Mouse (Mus musculus) gastrocnemius, postnatal 36 days (tissue): ENCODE measurements at regions not wholly inside any gene's neighbourhood (a gene's known extent, or its start where the extent isn't known, plus 50 kb on each side); places are given as distances from the start of the nearest gene placed in this dataset.

Experiments
- DNase-seq, 2 experiments: peaks; one replicate each; pipeline ENCODE4 v3.0.0; 2022
- intact Hi-C: fragments of 180-260 bp; cut with DNase I; formaldehyde crosslinking; loops from one replicate; pipeline ENCODE4 v1.15.1; 2025

DNA sequence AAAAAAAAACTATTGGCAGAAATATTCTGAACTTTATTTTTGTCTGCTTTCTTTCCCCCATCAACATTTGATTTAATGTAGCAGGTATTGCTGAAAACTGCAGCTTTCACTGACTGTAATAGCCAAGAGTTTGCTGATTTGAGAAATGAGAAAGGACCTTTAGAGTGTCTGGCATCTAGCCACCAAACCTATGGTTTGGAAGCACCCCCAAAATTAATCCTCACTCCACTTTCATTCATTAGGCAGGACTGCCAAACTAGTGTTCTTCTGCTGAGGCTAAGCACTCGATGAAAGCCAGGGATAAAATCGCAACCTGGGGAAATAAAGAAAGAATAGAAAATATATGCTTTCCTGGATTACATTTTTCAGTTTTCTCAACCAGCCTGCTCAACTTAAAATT is 320.4 kb downstream of the Atp6ap1l start:
- DNase-seq, result no peak
- intact Hi-C loops, result no loop called here

DNA sequence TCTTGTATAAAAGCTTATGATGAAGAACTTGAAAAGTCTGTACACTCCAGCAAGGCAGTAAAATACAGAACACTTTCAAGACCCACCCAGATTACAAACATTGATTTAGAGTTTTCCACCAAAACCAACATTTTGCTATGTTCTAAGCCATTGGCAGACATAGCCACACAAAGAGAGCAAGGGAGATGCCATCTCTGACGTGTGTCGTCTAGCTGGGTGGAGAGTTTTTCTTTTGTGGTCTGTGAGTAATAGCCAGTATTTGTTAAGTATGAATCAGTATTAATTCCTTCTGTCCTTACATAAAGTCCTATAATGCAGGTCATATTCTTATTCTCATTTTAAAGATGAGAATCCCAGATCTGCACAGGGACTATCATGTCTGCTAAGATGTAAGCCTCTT is 329.8 kb downstream of the Atp6ap1l start:
- no peak for DNase-seq
- intact Hi-C loops, result no loop called here

DNA sequence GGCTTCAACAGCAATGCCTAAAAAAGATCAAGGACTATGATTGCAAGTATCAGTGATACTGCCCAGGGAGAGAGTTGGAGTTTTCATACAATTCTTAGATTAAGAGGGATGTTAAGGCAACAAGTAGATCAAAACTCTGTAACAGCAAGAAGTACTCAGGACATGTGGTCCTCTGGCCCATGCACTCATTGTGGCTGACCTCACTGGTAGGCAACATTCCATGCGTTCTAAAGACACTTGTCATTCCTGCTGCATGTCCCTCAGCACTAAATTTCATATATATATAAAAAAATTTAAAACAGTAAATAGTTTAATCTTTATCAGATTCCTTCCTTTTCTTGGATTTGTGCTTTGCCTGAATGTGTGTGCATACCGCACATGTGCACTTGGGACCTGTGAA is 332.6 kb downstream of the Atp6ap1l start:
- DNase-seq, result no peak
- intact Hi-C loops, result no loop called here

DNA sequence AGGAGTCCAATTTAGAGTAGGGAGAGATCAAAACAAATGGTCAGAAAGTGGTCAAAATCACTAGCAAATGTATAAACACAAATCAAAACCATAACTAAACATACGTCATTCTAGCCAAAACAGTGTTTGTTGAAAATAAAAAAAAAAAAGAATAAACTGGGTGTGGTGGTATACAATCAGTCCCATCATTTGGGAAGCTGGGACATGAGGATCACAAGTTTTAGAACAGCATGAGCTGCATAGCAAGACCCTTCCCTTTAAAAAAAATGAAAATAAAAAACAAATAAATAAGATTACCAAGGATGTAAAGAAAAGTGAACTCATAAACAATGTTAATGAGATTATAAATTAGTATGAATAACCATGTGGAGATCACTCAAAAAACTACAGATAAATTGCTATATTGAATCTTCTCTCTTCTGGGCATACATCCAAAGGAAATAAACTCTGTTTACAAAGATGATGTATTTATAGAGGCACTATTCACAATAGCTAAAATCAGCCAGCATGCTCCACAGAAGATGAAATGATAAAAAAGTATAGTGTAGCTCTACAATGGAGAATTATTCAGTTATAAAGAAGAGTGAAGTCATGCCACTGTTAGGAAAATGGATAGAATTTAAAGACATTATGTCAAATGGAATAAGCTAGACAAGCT is 341.8 kb downstream of the Atp6ap1l start:
- intact Hi-C loops, result no loop called here
- DNase-seq, result no peak

DNA sequence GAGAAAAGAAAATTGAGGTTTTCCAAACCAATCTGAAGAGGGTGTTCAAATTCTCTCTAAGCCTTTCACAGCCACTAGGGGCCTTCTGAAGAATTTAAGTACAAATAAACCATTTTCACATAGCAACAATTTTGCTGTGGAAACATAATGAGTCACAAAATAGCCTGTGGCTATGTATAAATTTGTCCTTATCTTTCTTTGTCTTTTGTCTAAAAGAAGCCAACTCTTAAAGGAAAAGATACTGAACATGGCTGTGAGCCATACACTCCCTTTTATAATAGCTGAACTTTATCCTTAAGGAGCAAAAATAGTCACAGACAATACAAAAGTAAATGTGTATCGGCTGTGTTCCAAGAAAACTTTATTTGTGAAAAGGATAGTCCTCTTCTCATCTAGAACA is 345.1 kb downstream of the Atp6ap1l start:
- no peak for DNase-seq
- intact Hi-C loops, result no loop called here

DNA sequence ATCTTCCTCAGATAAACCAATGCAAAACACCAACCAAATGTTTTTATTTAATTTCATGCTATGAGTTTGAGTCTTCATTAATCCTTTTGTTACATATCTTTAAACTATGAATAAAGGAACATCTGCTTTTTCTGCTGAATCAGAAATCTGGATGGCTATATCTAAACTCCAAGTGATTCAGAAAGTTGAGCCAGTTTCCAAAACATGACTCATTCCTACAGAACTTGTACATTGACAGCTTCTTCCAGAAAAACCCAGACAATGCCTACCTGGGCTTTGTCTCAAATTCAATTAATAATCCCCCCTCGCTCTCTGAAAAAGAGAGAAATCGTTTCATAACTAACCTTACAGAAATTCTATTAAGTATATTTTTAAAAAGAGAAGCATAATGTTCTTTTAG is 345.7 kb downstream of the Atp6ap1l start:
- intact Hi-C loops, result no loop called here
- DNase-seq, result no peak

DNA sequence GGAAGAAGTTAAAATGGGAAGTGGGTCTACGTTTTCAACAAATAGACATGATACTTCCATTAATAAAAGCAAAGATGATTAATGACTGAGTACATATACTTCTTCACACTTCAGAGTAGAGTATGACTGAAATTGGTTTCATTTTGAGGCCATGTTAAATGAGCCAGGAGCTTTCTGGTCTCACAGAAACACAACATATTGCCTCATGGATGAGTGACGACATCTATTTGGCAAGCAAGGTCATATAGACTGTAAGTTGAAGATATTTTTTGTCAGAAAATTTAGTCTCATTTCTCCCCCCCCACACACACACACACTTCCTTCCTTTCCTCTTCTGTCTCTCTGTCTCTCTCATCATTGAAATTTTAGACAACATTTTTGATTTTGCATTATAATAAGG is 354.0 kb downstream of the Atp6ap1l start:
- intact Hi-C loops, result no loop called here
- DNase-seq, result no peak

DNA sequence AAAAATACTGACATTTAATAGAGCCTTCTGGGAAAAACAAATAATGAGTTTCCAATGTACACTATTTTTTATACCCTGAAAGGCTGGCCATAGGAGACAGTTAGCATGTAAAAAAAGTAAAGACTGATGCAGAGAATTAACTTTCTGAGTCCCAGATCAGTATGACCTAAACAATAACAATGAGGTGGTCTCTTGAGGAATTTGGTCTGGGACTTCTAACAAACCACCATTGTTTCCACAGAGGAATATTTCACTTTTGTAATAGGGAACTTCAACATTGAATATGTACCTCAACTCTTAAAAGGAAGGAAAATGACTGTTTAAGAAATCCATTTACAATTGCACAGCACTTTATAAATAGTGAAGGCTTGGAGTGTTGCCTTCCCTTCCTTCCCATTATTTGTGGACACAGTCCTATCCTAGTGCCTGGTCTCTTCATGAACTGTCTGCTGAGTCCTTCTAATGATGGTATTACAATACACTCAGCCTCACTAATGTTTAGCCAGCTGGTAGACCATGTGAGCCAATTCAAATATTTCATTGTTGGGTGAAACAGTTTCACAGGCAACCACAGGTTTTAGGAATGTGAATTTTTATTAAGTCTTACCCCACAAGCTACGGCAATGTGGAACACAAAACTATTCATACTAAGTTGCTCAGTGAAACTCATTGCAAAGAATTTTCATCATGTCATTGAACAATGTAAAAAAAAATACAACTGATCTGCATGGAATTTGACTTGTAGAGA is 358.7 kb downstream of the Atp6ap1l start:
- intact Hi-C loops, result no loop called here
- no peak for DNase-seq

DNA sequence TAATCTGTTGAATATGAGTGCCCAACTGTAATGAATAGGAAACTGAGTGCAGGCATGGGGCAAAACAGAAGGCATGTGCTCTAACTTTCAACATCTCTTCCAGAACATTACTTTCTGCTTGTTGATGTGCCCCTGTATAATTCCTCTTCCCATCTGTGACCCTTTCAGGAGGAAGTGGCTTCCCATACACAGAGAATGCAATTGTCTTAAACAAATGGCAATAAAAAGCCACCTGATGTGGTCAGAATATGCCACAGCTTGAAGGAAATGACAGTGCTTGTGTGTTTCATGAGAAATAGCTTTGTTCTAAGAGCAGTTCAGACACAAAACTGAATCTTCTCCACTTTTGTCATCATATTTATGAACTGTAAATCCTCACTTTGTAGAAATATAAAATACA is 359.3 kb downstream of the Atp6ap1l start:
- intact Hi-C loops, result no loop called here
- no peak for DNase-seq

DNA sequence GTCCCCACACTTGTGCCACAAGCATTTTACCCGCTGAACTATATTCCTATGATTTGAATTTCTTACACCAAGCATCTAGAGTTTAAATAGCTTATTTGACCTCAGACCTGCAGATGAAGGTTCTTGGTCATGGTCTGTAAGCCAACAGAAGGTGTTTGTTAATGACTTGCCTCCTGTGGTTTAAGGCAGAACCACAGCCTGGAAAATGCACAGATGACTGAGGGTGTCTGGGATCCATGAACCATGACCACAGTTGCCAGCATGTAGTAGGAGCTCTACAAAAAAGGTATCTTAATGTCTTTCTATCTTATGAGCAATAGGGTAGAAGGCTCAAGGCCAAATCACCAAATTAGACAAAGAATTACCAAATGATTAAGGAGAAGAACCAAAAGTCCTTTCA is 367.6 kb downstream of the Atp6ap1l start:
- DNase-seq, result no peak
- intact Hi-C loops, result no loop called here

DNA sequence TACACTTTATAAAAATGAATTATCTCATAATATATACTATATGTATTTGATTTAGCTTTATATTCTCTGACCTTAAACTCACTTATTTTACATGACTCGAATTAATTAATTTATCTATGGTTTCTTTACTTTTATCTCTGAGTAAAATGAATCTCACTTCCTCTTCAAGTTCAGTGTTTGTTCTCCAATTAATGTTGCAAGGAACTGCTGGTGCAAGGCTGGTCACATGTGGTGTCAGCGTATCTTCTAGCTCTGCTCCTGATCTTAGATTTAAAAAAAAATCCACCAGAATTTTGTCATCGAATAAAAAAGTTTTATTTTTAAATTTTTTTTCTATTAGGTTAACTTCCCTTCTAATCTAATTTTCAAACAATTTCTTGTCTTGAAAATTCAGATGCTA is 378.2 kb downstream of the Atp6ap1l start:
- no peak for DNase-seq
- intact Hi-C loops, result no loop called here

DNA sequence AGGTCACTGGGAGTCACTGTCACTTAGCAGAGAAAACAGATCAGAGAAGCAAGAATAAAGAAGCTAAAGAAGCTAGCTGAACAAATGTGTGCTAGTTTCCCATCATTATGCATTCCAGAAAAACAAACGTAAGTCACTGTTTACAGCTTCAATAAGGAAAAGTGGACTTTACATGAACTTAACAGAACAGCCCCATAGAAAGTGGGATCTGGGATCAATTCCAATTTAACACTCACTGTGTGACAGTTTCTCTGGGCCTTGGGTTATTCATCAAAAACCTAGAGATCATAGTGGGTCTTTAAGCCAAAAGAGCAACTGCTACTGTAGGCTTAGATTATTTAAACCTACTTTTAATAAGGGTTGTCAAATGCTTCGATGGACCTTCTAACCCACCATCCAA is 379.4 kb downstream of the Atp6ap1l start:
- DNase-seq, result no peak
- intact Hi-C loops, result no loop called here

DNA sequence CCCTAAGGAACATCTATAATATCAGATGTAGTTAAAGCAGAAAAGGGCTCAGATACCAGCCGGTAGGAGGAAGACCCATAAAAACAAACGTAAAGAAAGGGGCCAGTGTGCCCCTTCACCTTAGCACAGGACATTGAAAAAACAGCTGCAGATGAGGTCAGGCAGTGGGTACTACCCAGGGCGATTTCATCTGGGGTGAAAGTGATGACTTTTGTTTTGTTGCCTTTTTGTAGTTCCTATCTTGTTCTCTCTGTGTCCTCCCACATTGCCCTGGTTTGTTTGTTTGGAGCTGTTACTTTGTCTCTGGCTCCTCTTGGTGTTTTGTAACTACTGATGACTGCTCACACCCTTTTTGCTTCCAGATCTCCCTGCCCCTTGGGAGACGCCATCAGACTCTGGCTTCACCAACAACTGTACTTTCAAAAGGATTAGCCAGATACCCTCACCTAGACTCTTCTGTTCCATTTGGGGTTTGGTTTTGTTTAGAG is 383.4 kb downstream of the Atp6ap1l start:
- intact Hi-C loops, result no loop called here
- peak in 1 of 2 experiments; percentile 7 for DNase-seq

DNA sequence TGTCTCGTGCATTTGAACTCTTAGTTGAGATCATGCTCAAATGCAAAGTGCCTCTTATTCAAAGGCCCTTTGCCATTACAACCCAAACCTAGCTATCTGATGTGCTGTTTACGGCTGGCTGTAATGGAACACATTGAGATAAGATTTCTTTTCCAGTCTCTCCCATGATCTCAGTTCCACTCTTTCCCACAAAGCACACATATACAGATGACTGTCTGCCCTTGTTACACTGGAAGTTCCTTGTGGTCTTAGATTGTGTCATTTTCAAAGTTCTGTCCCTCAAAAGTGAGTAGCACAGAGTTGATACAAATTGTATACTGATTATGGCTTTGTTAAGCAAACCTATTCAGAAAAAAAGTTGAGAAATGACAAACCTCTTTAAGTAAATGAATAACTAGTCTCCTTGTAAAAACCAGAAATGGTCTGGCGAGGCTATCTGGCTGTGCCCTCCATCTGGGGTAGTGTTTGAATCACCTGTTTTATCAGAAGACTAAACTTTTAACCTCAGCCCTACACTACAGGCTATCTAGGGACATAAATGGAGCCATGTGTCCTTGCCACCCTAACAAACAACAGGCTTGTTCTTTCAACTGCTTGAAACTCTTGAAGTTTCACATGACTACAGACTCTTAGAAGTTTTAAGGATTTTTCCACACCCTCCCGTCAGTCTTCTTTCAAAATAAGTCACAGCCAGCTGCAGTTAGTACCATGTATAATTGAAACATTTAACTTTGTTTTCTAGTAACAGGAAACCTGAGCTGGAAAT is 384.0 kb downstream of the Atp6ap1l start:
- no peak for DNase-seq
- intact Hi-C loops, result no loop called here

DNA sequence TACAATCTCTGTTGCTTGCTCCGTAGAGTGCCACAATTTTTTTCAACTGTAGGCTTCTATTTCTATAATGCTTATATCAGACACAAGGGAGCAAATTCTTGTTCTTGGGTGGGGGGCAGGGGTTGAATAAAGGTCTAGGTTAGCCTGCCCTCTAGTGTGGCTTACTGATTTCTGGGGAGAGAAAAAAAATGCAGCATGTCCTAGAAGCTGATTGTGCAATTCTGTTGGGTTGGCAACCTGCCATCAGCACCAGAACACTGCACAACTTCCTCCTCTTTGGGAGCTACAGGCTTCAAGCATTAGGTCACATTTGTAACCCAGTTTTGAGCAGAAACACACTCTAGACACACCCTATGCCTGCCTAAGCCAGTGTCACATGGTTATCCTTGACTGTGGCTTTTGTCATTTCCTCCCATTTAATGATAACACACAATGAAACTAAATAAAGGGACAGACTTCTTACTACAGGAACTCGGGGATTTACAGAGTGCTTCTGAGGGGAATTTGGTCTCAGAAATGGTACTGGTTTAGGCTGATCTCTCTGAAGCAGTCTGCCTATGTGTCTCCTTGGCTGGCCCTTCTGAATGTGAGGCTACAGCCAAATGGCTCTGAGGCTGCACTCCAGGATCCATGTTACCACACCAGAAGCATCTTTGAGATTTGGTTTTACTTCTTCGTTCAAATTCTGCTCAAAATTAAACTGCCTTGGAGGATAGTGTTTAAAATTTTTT is 389.2 kb downstream of the Atp6ap1l start:
- intact Hi-C loops, result no loop called here

DNA sequence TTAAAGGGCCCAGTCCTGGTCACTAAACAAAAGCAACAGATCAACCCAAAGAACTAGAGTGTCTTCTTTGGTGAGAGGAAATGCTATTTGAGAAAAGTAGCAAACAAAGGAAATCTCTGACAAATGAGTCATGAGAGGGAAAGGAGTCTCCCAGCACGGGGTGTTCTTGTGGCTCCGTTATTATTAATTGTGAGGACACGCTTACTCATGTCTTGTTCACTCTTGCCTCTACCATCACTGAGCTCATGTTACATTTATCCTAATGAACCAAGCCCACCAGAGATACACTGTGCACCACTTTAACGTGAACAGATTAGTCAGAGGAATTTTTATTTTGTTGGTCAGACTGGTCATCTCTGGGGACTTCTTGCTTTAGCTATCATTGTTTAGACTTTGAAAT is 391.3 kb downstream of the Atp6ap1l start:
- intact Hi-C loops, result no loop called here
- no peak for DNase-seq

More for the DNA sequence above, 389.2 kb downstream of the Atp6ap1l start:
- peak; percentile 62 to 78 for DNase-seq

DNA sequence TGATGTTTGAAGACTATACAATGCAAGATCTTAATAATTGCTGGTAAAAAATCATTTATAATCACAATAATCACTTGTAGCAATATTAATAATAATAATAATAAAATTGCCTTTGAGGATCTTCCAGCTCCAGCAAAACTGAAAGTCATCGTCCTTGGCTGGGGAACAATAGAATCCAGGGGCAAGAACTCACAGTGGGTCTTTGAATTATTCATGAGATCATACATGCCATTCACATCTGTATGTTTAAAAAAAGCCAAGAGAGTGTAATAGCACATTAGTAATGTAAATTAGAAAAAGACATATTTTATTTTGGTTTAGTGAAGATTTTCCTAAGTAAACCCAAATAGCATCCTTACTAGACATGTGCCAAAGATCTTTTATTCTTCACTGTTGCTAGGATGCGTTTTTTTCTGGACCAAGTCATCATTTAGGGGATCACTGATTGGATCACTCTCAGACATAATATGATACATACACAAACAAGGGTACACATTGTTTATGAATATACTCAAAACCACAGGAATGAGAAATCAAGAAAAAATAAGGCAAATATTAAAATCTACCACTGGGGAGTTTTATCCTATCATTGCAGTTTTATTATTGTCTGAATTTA is 392.3 kb downstream of the Atp6ap1l start:
- no peak for DNase-seq
- intact Hi-C loops, result no loop called here

DNA sequence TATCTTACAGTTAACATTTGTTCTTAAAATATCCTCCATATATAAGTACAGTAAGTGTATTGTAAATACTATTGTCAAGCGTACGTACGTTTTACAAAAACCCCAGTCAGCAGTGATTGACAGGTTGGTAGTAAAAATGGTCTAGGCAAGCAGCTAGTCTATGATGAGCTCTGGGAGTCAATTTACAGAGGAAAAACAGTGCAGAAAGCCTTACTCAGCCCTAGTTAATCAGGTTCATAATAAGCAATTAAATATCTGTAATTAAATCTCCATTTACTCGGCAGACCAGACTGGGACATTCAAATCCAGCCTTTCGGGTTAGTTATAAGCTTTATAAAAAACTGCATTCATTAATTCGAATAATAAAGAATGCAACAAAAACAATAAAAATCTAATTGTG is 394.7 kb downstream of the Atp6ap1l start:
- intact Hi-C loops, result no loop called here

DNA sequence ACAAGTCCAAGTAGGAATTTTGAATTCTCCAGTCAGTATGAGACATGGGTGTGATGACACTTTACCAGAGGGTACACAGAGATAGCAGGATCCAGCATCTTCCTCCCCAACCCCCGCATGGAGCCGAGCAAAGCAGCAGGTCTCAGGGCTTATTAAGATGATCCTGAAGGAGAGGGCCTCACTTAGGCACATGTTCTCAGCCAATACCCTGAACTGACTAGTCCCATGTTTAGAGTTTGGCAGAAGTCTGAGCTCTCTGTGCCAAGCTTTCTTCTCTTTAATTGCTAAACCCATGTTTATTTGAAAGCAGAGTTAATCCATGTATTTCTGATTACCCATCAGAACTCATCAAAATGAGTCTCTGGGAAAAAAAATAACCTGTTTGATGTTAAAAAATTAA is 402.0 kb downstream of the Atp6ap1l start:
- intact Hi-C loops, result no loop called here
- DNase-seq, result no peak

More for the DNA sequence above, 394.7 kb downstream of the Atp6ap1l start:
- no peak for DNase-seq

DNA sequence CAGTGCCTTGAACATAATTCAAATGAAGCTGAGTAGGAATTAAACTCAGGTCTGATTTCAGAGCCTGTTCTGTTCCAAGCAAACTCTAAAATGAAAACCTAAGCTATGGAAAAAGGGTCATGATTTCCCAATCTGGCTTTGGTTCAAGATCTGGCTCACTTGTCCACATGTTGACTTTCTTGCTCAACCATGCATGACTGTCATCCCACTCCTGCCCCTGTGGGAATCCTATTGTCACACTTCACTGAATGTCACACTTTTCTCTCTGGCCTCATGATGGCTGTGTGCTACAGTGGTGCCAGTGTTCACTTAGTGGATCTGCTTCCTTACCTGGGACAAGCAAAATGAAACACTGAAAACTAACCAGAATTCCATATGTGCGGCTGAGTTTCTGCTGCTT is 403.0 kb downstream of the Atp6ap1l start:
- intact Hi-C loops, result no loop called here
- DNase-seq, result no peak
